Mouse (Mus musculus) thymus, postnatal 36 days (tissue): ENCODE data around the gene Oprm1.
"Not testable (repeated sequence)": the region's sequence is repeated elsewhere in the genome, so short reads cannot be mapped to it uniquely, and the experiment has no call there.

Source experiments
- DNase-seq, 2 experiments: peaks; one replicate each; pipeline ENCODE4 v3.0.0; 2022; ENCODE audit warnings: mixed read lengths in 2 of 2

The Oprm1 gene

DNA sequence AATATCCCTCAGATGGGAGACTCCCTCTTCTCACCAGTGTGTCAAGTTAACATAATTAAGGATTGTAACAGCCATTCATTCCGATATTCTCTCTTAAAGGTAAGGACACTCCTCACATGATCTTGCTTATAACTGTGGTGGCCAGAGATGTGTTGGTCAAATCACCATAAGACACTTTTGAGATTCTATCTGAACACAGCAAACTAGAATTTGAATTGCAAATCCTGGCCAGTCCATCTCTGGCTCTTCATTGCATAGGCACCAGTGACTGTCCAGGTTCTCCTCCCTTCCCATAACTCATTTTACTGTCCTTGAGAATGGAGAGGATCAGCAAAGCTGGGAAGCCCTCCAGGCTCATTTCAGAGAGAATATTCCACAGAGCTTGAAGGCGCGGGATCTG lies at the start of gene Oprm1:
Gene Oprm1, plus strand, starts transcription at position 301 of the 400 bp plus-strand sequence.
- no peak for DNase-seq

GRCm38 (mm10) chr10:6717181-6717948 lies 40.9 kb upstream of the Oprm1 start:
- DNase-seq = no peak

DNA sequence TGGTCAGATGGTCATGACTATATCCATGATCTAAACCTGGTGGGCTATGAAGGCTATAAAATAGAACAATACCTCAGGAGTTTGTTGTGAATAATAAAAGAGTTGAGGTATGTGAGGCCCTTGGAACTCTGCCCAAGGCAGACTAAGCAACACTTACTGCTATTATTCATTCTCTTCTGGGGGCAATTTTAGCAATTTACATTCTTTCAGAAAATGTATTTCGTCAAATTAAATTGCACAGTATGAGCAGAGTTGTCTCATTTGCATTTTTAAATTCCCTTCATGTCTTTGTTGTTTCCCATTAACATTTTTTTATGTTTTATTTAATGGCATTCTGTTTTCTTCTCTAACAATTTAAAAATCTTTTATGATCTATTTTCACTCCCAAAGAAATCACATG lies 34.5 kb upstream of the Oprm1 start:
- no peak for DNase-seq

DNA sequence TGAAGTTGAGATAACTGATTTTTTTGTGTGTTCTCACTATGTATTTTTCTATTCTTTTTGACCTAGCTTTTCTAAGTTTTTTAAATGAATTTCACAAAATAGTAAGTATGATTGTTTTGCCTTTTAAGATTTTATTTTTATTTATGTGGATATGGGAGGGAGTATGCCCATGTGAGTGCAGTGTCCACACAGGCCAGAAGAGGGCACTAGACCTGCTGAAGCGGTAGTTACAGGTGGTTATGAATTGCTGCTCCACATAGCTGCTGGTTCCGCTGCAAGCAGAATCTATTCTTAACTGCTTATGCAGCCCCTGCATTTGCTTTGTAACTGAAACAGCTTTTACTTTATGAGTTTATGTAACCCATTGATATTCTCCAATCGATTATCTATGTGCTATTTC lies 29.8 kb upstream of the Oprm1 start:
- DNase-seq = no peak

DNA sequence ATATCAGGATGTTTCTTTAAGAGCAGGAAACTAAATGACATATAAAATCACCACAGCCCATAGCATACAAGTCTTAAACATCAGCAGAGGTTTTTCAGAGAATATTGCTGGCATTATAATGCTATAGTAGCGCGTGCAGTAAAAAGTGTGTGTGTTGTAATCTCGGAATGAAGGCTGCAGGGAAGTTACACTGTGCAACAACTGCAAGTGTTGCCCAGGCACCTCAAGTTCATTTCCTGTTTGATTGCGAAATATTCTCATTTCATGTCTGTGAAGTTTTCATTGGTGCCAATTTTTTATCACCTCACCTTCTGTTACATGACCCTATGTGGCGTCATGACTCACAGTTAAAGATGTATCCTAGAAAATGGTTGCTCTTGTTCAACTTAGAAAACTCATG lies 4.9 kb upstream of the Oprm1 start:
- no peak for DNase-seq

- no peak for DNase-seq
Measured at GRCm38 (mm10) chr10:6761287-6761811, 3.0 kb downstream of the Oprm1 start, which contains the start of gene Gm10945. Gene Gm10945, minus strand, starts transcription at chr10:6761761.

DNA sequence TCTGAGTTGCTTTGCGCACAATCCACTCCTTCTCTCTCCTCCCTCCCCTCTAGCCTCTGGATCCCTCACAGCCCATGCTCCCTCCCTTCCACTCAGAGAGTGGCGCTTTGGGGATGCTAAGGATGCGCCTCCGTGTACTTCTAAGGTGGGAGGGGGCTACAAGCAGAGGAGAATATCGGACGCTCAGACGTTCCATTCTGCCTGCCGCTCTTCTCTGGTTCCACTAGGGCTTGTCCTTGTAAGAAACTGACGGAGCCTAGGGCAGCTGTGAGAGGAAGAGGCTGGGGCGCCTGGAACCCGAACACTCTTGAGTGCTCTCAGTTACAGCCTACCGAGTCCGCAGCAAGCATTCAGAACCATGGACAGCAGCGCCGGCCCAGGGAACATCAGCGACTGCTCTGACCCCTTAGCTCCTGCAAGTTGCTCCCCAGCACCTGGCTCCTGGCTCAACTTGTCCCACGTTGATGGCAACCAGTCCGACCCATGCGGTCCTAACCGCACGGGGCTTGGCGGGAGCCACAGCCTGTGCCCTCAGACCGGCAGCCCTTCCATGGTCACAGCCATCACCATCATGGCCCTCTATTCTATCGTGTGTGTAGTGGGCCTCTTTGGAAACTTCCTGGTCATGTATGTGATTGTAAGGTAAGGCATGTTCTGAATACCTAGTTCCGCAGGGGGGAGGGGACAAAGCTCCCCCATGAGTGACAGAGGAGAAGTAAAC lies 30.4 kb downstream of the Oprm1 start:
- DNase-seq = peak; percentile 4

DNA sequence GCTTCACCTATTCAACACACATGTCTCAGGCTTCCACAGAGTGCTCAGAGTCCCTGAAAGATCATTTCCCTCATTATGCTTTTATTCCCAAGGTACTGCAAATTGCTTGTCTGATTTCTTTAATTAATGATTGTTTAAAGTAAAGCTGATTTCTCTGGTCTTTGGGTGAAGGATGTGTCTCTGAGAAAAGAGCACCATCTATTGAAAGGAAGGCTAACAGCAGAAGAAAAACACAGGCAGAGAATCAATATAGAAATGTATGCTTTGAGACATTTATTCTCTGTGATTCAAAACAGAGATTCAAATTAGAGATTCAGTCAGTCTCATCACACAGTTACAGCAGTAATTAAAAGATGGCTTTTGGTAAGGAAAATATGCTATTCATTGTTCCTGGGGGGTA lies 31.9 kb downstream of the Oprm1 start:
- DNase-seq = no peak

- DNase-seq = no peak
Measured at GRCm38 (mm10) chr10:6820626-6821025, 62.3 kb downstream of the Oprm1 start.

DNA sequence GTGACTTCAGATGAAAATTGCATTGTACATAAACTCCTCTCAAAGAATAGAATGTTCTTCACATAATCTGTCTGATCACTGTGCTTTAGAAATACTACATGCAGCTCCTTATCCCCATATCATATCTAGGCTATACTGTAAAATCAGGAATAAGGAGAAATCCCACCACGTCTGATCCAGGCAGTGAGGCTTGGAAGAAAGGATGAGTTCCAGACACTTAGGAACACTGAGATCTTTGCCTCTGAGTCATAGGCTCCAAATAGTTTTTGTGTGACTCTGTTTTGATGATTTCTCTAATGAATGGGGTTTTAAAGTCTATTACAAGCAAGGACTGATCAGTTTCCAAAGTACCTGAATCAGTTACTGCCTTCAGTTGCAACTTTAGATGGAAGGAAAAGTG lies 83.9 kb downstream of the Oprm1 start:
- DNase-seq = no peak

DNA sequence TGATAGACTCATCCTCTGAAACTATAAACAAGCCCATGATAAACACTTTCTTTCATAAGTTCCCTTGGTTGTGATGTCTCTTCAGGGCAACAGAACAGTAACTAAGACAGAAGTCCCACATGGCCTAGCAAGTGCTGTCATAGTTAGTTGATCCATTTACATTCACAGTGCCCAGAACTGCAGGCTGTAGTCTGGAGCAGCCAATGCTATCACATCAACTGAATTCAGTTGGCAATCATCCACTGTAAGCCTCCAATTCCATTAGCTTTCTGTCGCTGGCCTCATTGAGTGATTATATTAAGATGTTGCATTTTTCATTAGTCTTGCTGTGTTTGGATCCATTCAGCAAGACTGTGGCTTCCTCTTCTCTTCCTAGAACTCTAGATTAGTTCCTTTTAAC lies 88.0 kb downstream of the Oprm1 start:
- DNase-seq = no peak

DNA sequence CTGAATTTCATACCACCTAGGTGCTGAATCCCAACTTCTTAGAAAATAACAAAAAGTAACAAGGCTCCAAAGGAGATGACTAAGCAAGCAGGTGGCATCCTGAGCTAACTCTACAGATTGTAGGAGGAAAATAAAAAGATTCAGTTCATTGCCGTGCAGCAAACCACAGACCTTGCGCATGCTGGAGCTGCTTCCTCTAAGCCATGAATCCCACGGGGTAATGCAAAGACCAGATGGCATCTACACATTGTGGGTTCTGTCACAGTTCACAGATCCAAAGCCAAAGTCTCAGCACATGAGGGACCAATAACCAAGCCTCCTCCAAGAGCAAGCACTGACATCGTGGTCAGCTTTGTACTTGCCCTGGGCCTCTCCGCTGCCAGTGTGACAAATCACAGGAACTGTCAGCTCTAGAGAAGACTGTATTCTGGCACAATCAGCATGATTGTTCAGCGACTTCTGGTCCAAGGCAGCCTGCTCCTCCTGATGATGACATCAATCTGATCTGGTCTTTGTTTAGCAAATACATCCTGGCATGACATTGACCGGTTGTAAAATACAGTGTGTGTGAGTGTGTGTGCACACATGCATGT lies 90.0 kb downstream of the Oprm1 start:
- DNase-seq = no peak

DNA sequence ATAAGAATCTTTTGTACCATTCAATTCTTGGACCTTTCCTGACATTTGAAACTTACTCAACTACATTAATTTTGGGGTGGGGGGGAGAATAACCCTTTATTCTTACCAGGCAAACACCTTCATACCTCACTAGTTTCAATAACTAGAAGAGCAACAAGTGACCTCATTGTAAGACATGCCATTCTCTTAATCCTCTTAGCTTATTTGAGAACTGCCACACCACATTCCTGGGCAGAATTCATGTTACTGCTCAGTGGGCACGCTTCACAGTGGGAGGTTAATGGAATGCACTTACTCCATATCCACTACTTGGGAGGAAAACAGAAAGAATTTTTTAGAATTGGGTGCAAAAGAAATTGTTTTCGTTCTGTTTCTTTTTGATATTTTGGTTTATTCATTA lies 90.5 kb downstream of the Oprm1 start:
- no peak for DNase-seq

DNA sequence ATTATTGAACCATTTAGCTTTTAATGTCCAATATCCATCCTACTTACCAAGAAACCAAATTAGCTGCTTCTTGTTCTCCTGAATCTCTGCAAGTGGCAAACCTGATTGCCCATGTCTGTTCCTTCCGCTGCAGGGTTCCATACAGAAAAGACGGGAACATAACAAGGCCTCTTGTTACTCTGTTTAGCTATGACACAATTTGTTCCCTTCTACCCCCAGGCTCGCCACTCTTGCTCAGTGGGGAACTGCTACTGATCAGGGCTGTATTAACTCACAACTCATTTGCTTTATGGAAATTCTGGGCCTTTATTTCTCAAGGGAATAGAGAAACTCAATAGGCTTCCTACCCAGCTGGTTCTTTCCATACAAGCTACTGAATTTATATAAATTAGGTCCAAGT lies 97.5 kb downstream of the Oprm1 start:
- no peak for DNase-seq

GRCm38 (mm10) chr10:6871418-6872072 lies 113.2 kb downstream of the Oprm1 start:
- no peak for DNase-seq

- DNase-seq = no peak
Measured at GRCm38 (mm10) chr10:6873917-6874316, 115.6 kb downstream of the Oprm1 start.

DNA sequence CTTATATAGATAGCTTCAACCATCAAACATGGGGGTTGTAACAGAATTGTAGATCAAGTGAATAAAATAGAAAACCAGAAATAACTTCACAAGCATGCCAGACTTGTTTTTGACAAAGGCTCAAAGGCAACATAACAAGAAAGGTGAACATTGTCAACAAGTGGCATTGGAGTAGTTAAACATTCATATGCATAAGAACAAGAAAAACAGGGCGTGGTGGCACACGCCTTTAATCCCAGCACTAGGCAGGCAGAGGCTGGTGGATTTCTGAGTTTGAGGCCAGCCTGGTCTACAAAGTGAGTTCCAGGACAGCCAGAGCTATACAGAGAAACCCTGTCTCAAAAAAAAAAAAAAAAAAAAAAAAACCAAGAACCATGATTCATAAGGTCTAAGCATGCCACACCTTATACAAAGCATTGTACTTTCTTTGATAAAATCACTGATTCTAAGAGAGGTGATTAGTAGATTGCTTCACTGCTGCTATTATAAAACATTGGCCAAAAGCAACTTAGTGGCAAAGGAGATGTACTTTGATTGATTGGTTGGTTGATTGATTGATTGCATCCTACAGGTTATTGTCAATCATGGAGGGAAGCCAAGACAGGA lies 120.1 kb downstream of the Oprm1 start:
- DNase-seq = no peak

- not testable (repeated sequence) for DNase-seq
Measured at GRCm38 (mm10) chr10:6882041-6882440, 123.7 kb downstream of the Oprm1 start.

DNA sequence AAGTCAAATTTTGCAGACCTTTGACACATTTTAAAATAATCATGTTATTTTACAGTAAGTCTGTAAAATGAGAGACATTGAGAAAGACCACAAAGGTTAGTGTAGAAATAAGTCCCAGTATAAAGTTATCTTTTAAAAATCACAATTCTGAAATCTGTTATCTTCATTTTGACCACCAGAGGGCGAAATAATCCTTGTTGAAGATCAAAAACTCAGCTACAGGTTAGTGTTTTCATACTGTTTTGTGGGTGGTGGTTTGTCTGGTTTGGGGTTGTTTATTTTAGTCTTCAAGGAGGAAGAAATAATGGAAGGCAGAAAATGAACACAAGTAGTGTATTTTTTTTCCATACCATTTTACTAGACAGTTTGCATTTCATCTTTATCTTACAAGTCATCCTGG lies 127.2 kb downstream of the Oprm1 start:
- no peak for DNase-seq

GRCm38 (mm10) chr10:6889640-6890245 lies 131.4 kb downstream of the Oprm1 start:
- DNase-seq = no peak

GRCm38 (mm10) chr10:6890348-6891009 lies 132.2 kb downstream of the Oprm1 start:
- DNase-seq = no peak

- DNase-seq = no peak
Measured at GRCm38 (mm10) chr10:6895796-6896195, 137.5 kb downstream of the Oprm1 start.
